Mouse (Mus musculus): Measurements from ENCODE around the gene Ggct.

DNA sequence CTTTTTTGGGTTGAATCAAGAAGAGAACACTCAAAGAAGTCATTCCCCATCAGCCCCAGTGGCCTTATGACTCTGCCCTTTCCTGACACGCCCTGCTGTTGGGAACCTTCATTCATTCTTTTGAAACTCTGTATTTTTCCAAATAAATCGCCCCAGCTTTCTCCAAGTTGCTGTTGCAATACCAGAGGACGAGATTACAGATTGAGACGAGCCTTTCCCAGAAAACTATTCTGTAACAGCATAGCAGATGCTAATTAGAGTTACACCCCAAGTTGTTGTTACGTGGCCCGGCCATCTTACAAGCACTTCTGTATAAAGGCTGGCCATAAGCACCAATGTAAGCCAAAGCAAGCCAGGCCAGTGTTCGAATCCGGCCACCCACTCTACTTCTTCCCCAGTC is 35.1 kb downstream of the Ggct start:
- TF ChIP-seq EP300 (IDR thresholded peaks at IDR 0.05; ENCODE audit: low read depth) (no peak), CTCF (IDR thresholded peaks at IDR 0.05; ENCODE audit: low read depth) (no peak)
